Mouse (Mus musculus): ENCODE measurements around the gene Ube2e2.

- no peak for TF ChIP-seq CTCF (IDR thresholded peaks at IDR 0.05; ENCODE audit: control insufficient read depth, insufficient read depth, low read length)
- TF ChIP-seq POLR2A (IDR thresholded peaks at IDR 0.05; ENCODE audit: borderline replicate concordance, control insufficient read depth, low read depth, low read length): no peak
These were observed 138.7 kb downstream of the Ube2e2 start for GRCm38 (mm10) chr14:18755410-18755809.

Data from bone marrow, adult 2 months (tissue).